Mouse (Mus musculus): ENCODE measurements around the gene Gkn3. TPM values are rescaled to one million over a fixed set of nuclear protein-coding genes. Genes with fewer than 3 reads are reported as not detected.

Gene Gkn3
- polyA plus RNA-seq, 1 experiment from 2014 or later, result 6.1 TPM

DNA sequence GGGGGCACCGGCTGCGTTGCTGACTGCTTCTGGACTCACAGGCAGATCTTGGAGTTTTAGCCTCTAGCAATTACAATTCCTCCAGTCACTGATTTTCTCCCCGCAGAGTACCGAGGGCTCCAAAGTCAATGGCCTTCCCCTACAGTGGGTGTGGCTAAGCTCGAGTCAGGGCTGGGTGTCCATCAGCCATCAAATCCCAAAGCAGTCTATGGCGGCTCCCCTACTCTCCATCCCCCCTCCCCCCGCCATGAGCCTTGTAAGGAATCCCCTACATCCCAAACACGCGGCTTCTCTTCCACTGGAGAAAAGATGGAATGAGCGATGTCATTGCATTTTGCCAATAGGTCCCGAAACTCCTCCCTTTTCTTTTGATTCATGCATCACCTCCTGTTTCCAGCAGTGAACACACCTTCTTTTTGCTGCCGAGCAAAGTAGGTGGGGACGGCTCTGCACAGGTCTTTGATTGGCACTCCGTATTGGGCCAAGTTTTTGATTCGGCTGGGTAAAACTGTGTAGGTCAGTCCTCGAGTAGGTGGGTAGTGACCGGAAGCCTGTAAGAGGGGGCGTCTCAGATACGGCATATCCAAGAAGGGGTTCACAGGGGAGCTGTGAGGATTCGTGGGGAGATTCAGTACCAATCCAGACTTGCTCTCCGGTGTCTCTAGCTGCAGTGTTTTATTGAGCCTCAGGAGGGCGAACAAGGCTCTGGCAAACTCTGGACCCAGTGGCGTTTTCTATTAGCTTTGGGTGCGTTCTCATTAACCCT lies 4.6 kb downstream of the Gkn3 start:
- no peaks in the 10 kb centered on the region for H3K9me3 ChIP-seq (ENCODE audit: low read length)
- peaks cover 8% of the 10 kb centered on the region; the same call in 1 of the 2 replicates for H3K27me3 ChIP-seq (replicated peaks; ENCODE audit: insufficient read depth, low read length)
- H3K27ac ChIP-seq (ENCODE audit: low read length), result no peak overlapping the region
- peak overlapping the region; percentile 46 for H3K4me2 ChIP-seq (replicated peaks; ENCODE audit: low read depth, low read length)
- TF ChIP-seq CTCF (IDR thresholded peaks at IDR 0.05) (peak; percentile 70), EP300 (IDR thresholded peaks at IDR 0.05) (no peak)
- H3K9ac ChIP-seq (replicated peaks; ENCODE audit: low read depth), result no peak overlapping the region
- H3K36me3 ChIP-seq (ENCODE audit: insufficient read depth, low read length), result no peaks in the 10 kb centered on the region
- ATAC-seq (peak; percentile 53), DNase-seq (ENCODE audit: low spot score) (peak; percentile 57)
- WGBS, result 8% methylated on average over 24 of the region's 24 CpGs
- peaks cover 7% of the 10 kb centered on the region; the same call in 1 of the 2 replicates for H3K4me1 ChIP-seq (ENCODE audit: insufficient read depth, low read depth, low read length)
- peak overlapping the region; percentile 19; the same call in 1 of the 2 replicates for H3K4me3 ChIP-seq (ENCODE audit: low read depth, low read length)

DNA sequence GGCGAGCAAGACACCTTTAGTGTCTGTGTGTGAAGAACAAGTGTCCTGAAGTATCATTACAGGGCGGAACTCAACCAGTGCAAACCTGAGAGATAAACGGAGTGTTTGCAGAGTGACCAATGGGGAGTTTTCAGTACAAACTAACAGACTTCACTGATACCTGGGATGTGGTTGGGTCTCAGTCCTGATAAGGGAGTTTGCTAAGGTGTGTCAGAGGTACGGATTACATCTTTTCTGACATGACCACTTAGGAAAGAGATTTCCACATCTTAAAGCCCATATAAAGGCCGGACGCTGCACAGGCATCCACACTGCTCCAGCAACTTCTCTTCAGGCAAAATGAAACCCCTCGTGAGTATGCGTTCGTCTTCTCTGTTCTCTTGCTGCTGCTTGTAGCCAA lies 15.7 kb downstream of the Gkn3 start, which contains the start of gene Gkn2:
Gkn2 (plus strand) TSS at position 301 of the 400 bp plus-strand sequence.
- ATAC-seq, result no peak
- no peaks in the 10 kb centered on the region for H3K27me3 ChIP-seq (replicated peaks; ENCODE audit: insufficient read depth, low read length)
- 59% methylated on average over 9 of the region's 9 CpGs for WGBS

DNA sequence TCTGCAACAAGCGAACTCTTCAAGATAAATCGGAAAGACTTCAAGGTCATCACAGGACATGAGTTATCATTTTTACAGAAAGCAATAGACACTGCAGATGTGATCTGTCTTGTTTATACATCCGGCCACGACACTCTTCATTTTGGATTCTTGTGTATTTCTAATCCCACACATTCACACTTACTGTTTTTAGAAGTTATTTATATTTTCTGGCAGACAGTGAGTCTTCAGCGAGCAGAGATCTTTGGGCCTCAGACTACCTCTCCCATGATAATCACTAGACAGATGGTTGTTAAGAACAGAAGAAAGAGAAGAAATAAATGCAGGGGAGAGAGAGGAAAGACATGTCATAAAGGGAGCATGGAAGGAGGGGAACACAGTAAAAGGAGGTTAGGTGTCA lies 19.5 kb downstream of the Gkn3 start:
- ATAC-seq, result no peak
- H3K9ac ChIP-seq (replicated peaks; ENCODE audit: low read depth), result no peak overlapping the region
- DNase-seq (ENCODE audit: low spot score), result no peak
- H3K4me3 ChIP-seq (ENCODE audit: low read depth, low read length), result no peak overlapping the region
- WGBS, result 69% methylated on average over 5 of the region's 5 CpGs
- no peaks in the 10 kb centered on the region for H3K4me1 ChIP-seq (ENCODE audit: insufficient read depth, low read depth, low read length)
- no peak for TF ChIP-seq CTCF (IDR thresholded peaks at IDR 0.05)
- TF ChIP-seq EP300 (IDR thresholded peaks at IDR 0.05), result no peak
- H3K4me2 ChIP-seq (replicated peaks; ENCODE audit: low read depth, low read length), result no peak overlapping the region
- no peaks in the 10 kb centered on the region for H3K36me3 ChIP-seq (ENCODE audit: insufficient read depth, low read length)
- no peak overlapping the region for H3K27ac ChIP-seq (ENCODE audit: low read length)
- no peaks in the 10 kb centered on the region for H3K9me3 ChIP-seq (ENCODE audit: low read length)
- no peaks in the 10 kb centered on the region for H3K27me3 ChIP-seq (replicated peaks; ENCODE audit: insufficient read depth, low read length)

More for the DNA sequence above, 15.7 kb downstream of the Gkn3 start, which contains the start of gene Gkn2:
- TF ChIP-seq CTCF (IDR thresholded peaks at IDR 0.05) (no peak), EP300 (IDR thresholded peaks at IDR 0.05) (no peak)
- Histone ChIP-seq H3K27ac (ENCODE audit: low read length) (no peak within 1 kb of the TSS), H3K9ac (replicated peaks; ENCODE audit: low read depth) (no peak within 1 kb of the TSS), H3K36me3 (ENCODE audit: insufficient read depth, low read length) (no peaks in the 10 kb centered on the region), H3K4me2 (replicated peaks; ENCODE audit: low read depth, low read length) (no peak within 1 kb of the TSS), H3K9me3 (ENCODE audit: low read length) (no peaks in the 10 kb centered on the region), H3K4me3 (ENCODE audit: low read depth, low read length) (no peak within 1 kb of the TSS), H3K4me1 (ENCODE audit: insufficient read depth, low read depth, low read length) (no peaks in the 10 kb centered on the region)
- no peak for DNase-seq (ENCODE audit: low spot score)

GRCm38 (mm10) chr6:87354441-87354840 lies 34.3 kb downstream of the Gkn3 start:
- Histone ChIP-seq H3K27me3 (replicated peaks; ENCODE audit: insufficient read depth, low read length) (no peaks in the 10 kb centered on the region), H3K36me3 (ENCODE audit: insufficient read depth, low read length) (no peaks in the 10 kb centered on the region), H3K9ac (replicated peaks; ENCODE audit: low read depth) (no peak overlapping the region), H3K4me3 (ENCODE audit: low read depth, low read length) (no peak overlapping the region), H3K4me2 (replicated peaks; ENCODE audit: low read depth, low read length) (no peak overlapping the region), H3K4me1 (ENCODE audit: insufficient read depth, low read depth, low read length) (no peaks in the 10 kb centered on the region), H3K27ac (ENCODE audit: low read length) (no peak overlapping the region), H3K9me3 (ENCODE audit: low read length) (no peaks in the 10 kb centered on the region)
- DNase-seq (ENCODE audit: low spot score) (no peak), ATAC-seq (no peak)
- 64% methylated on average over 5 of the region's 5 CpGs for WGBS
- TF ChIP-seq CTCF (IDR thresholded peaks at IDR 0.05), result no peak
- no peak for TF ChIP-seq EP300 (IDR thresholded peaks at IDR 0.05)

GRCm38 (mm10) chr6:87350829-87351228 lies 37.9 kb downstream of the Gkn3 start, which contains the start of gene Gkn1:
Gene Gkn1, minus strand, starts transcription at chr6:87350942.
- no peak for TF ChIP-seq CTCF (IDR thresholded peaks at IDR 0.05)
- no peak for TF ChIP-seq EP300 (IDR thresholded peaks at IDR 0.05)
- Histone ChIP-seq H3K9me3 (ENCODE audit: low read length) (no peaks in the 10 kb centered on the region), H3K9ac (replicated peaks; ENCODE audit: low read depth) (no peak within 1 kb of the TSS), H3K4me2 (replicated peaks; ENCODE audit: low read depth, low read length) (no peak within 1 kb of the TSS), H3K4me3 (ENCODE audit: low read depth, low read length) (no peak within 1 kb of the TSS), H3K4me1 (ENCODE audit: insufficient read depth, low read depth, low read length) (no peaks in the 10 kb centered on the region), H3K36me3 (ENCODE audit: insufficient read depth, low read length) (no peaks in the 10 kb centered on the region), H3K27me3 (replicated peaks; ENCODE audit: insufficient read depth, low read length) (no peaks in the 10 kb centered on the region), H3K27ac (ENCODE audit: low read length) (no peak within 1 kb of the TSS)
- 83% methylated on average over 8 of the region's 8 CpGs for WGBS
- ATAC-seq, result no peak
- no peak for DNase-seq (ENCODE audit: low spot score)

- Histone ChIP-seq H3K4me3 (ENCODE audit: low read depth, low read length) (peak overlapping the region; percentile 66), H3K27me3 (replicated peaks; ENCODE audit: insufficient read depth, low read length) (no peaks in the 10 kb centered on the region), H3K4me2 (replicated peaks; ENCODE audit: low read depth, low read length) (peak overlapping the region; percentile 77; the same call in 1 of the 2 replicates), H3K9me3 (ENCODE audit: low read length) (no peaks in the 10 kb centered on the region), H3K9ac (replicated peaks; ENCODE audit: low read depth) (no peak overlapping the region), H3K4me1 (ENCODE audit: insufficient read depth, low read depth, low read length) (0 out of 2 replicates have a peak, but pooled peaks cover 7% of the 10 kb centered on the region), H3K27ac (ENCODE audit: low read length) (peak overlapping the region; percentile 93; the same call in 1 of the 2 replicates), H3K36me3 (ENCODE audit: insufficient read depth, low read length) (no peaks in the 10 kb centered on the region)
- ATAC-seq (peak; percentile 39), DNase-seq (ENCODE audit: low spot score) (peak; percentile 52)
- WGBS, result 19% methylated on average over 6 of the region's 6 CpGs
- TF ChIP-seq CTCF (IDR thresholded peaks at IDR 0.05), result no peak
- no peak for TF ChIP-seq EP300 (IDR thresholded peaks at IDR 0.05)
These were observed 52.8 kb downstream of the Gkn3 start for GRCm38 (mm10) chr6:87335935-87336295.

Measured in lung, postnatal 0 days (tissue).